Mouse (Mus musculus) hindbrain, embryonic 12.5 days (tissue): Measurements from ENCODE around the gene Olfr331. TPM values are rescaled to one million over a fixed set of nuclear protein-coding genes. Genes with fewer than 3 reads are reported as not detected.

Experiments used
- polyA plus RNA-seq: library from polyadenylated mRNA; unstranded; fragments of >200 nt; fragmentation: Nextera tagmentation; extraction: Ambion mirVana; gene quantifications from 2 replicates; pipeline ENCODE4 v1.2.1, GENCODE M21; 2016

Olfr331 gene
- polyA plus RNA-seq, 1 experiment from 2014 or later = not detected

Other genes with a start within 250 kb of the Olfr331 start
- gene 4930438A08Rik, start 227.8 kb downstream of the Olfr331 start, polyA plus RNA-seq = 0.17 TPM in 1 of 2 replicates, not detected in the other
- gene Zfp692, start 195.5 kb downstream of the Olfr331 start, polyA plus RNA-seq = 24.1 and 24.5 TPM in 2 replicates
- 34.1 and 39.4 TPM in 2 replicates for gene Zfp672, start 172.2 kb downstream of the Olfr331 start, polyA plus RNA-seq
- gene Sh3bp5l, start 171.8 kb downstream of the Olfr331 start, polyA plus RNA-seq = 49.1 and 50.7 TPM in 2 replicates
- gene Lypd8, start 123.5 kb downstream of the Olfr331 start, polyA plus RNA-seq = not detected in 2 replicates
- gene 1810065E05Rik, start 81.5 kb downstream of the Olfr331 start, polyA plus RNA-seq = not detected in 2 replicates
- not detected in 2 replicates for gene Gm12253, start 70.0 kb downstream of the Olfr331 start, polyA plus RNA-seq
- not detected in 2 replicates for gene Lypd9, start 49.6 kb downstream of the Olfr331 start, polyA plus RNA-seq
- gene Olfr30, start 40.3 kb downstream of the Olfr331 start, polyA plus RNA-seq = not detected in 2 replicates
- not detected in 2 replicates for gene Olfr332, start 10.0 kb downstream of the Olfr331 start, polyA plus RNA-seq
- not detected in 2 replicates for gene Olfr330, start 32.3 kb upstream of the Olfr331 start, polyA plus RNA-seq
- gene Olfr329-ps, start 43.9 kb upstream of the Olfr331 start, polyA plus RNA-seq = not detected in 2 replicates
- gene Olfr328, start 53.1 kb upstream of the Olfr331 start, polyA plus RNA-seq = not detected in 2 replicates
- gene Olfr224, start 68.0 kb upstream of the Olfr331 start, polyA plus RNA-seq = not detected in 2 replicates
- gene Olfr325, start 75.2 kb upstream of the Olfr331 start, polyA plus RNA-seq = not detected in 2 replicates
- gene Olfr324, start 92.5 kb upstream of the Olfr331 start, polyA plus RNA-seq = not detected in 2 replicates
- gene 2210407C18Rik, start 113.5 kb upstream of the Olfr331 start, polyA plus RNA-seq = not detected in 2 replicates
- gene Olfr323, start 127.9 kb upstream of the Olfr331 start, polyA plus RNA-seq = not detected in 2 replicates
- 0.51 and 0.53 TPM in 2 replicates for gene Trim58, start 137.9 kb upstream of the Olfr331 start, polyA plus RNA-seq
- not detected in 2 replicates for gene Olfr322, start 156.2 kb upstream of the Olfr331 start, polyA plus RNA-seq
- gene Olfr320, start 178.5 kb upstream of the Olfr331 start, polyA plus RNA-seq = not detected in 2 replicates
- gene Olfr319, start 196.6 kb upstream of the Olfr331 start, polyA plus RNA-seq = not detected in 2 replicates
- not detected in 2 replicates for gene Olfr318, start 221.4 kb upstream of the Olfr331 start, polyA plus RNA-seq
- 0.10 and 0.12 TPM in 2 replicates for gene Olfr317, start 236.6 kb upstream of the Olfr331 start, polyA plus RNA-seq